Mouse (Mus musculus) frontal cortex, adult (tissue): ENCODE results near the gene Olfr593.
"Not testable (repeated sequence)": the region's sequence is repeated elsewhere in the genome, so short reads cannot be mapped to it uniquely, and the experiment has no call there.

ENCODE experiments used
- ATAC-seq: cut with Nextera tagmentation; 2 replicates; pipeline ENCODE4 v1.9.2; 2017; ENCODE audit warnings: mild to moderate bottlenecking, moderate library complexity, mixed read lengths; ENCODE audit not compliant: low TSS enrichment

The Olfr593 gene

DNA sequence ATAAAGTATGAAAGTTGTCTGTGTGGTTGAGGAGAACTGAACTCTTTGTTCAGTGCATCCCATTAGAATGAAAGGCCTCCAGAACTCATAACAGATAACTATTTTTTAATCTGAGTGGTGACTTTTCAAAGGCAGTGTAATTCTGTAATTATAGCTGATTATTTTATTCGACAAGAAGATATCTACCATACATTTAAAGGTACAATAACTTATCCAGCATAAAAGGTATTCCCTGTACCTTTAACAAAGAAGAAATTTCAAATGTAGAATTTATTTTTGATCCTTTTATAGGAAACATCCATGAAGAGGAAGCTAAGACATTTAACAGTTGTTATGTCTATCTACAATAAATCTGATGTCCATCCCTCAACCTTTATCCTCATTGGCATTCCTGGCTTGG is at the start of gene Olfr593:
TSS of gene Olfr593 (plus strand) at position 301 of the 400 bp plus-strand sequence.
- no peak for ATAC-seq

GRCm38 (mm10) chr7:103169697-103170096 is 42.0 kb upstream of the Olfr593 start:
- ATAC-seq: no peak

- no peak for ATAC-seq
Measured at GRCm38 (mm10) chr7:103178240-103178639, 33.4 kb upstream of the Olfr593 start, which contains the start of gene Olfr591. Gene Olfr591, minus strand, starts transcription at chr7:103178340.

DNA sequence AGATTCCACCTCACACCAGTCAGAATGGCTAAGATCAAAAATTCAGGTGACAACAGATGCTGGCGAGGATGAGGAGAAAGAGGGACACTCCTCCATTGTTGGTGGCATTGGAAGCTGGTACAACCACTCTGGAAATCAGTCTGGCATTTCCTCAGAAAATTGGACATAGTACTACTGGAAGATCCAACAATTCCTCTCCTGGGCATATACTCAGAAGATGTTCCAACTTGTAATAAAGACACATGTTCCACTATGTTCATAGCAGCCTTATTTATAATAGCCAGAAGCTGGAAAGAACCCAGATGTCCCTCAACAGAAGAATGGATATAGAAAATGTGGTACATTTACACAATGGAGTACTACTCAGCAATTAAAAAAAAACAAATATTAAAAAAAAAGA is 27.2 kb upstream of the Olfr593 start, which contains the start of gene Olfr592:
TSS of gene Olfr592 (plus strand) at position 301 of the 400 bp plus-strand sequence.
- not testable (repeated sequence) for ATAC-seq

GRCm38 (mm10) chr7:103212050-103212449 is 388 bp downstream of the Olfr593 start:
- ATAC-seq: not testable (repeated sequence)

GRCm38 (mm10) chr7:103216696-103217095 is 5.0 kb downstream of the Olfr593 start, which contains the start of gene Olfr594:
Gene Olfr594, plus strand, starts transcription at chr7:103216996.
- no peak for ATAC-seq

DNA sequence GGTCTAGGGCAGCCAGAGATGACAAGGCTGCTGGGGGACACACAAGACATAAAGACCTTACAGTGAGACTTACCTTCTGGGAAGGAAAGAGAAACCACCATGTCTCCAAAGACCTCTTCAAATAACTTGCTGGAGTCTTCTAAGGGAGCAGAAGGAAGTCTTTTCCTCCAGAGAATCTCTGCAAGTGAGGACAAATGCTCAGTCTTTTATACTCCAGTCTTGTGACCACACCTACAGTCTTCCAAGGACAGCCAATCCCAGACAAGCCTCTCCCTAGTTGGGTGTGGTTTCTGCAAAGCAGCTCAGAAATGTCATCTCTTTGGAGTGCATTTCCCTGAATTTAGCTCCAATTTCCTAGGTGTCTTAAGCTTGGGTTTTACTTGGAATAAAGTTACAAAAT is 40.7 kb downstream of the Olfr593 start, which contains the start of gene Usp17ld:
TSS of gene Usp17ld (minus strand) at position 101 of the 400 bp plus-strand sequence.
- not testable (repeated sequence) for ATAC-seq
